Mouse (Mus musculus): ENCODE results near the gene Rpl36-ps4.

DNA sequence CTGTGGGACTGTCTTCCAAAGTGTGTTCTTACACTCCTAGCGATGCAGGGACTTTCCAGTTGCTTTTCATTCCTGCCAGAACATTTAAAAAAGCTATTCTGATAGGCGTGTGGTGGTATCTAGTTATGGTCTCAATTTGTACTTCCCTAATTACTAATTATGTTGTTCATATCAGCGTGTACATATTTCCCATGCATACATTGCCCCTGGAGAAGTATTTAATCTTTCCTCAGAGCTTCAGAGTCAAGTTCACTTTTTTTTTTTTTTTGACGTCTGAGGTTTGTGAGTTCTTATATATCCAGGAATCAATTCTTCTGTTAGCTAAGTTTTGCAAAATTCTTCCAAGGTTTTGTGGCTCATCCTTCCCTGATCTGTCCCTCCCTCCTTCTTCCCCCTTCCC, 15.4 kb downstream of the Rpl36-ps4 start:
- TF ChIP-seq CTCF (IDR thresholded peaks at IDR 0.05; ENCODE audit: borderline replicate concordance, insufficient read depth, low read length) (no peak), POLR2A (IDR thresholded peaks at IDR 0.05; ENCODE audit: low read depth, low read length) (no peak)

Measured in embryonic fibroblast, embryonic 13.5 days (primary cell).